Mouse (Mus musculus) kidney, embryonic 15.5 days (tissue): ENCODE data around the gene Eml4. TPM values are rescaled to one million over a fixed set of nuclear protein-coding genes. Genes with fewer than 3 reads are reported as not detected.

Experiments used
- ATAC-seq: fragments of 200-750 bp; cut with Nextera tagmentation; replicated peaks from 2 replicates; pipeline ENCODE4 v1.8.0; 2017; ENCODE audit warnings: moderate TSS enrichment; ENCODE audit not compliant: low FRiP score
- H3K27ac ChIP-seq: fragments of 300-500 bp; sonication (generic); 2 replicates; pipeline ENCODE4 v1.5.1; 2015; ENCODE audit warnings: mild to moderate bottlenecking, inconsistent platforms
- H3K27me3 ChIP-seq: fragments of 300-500 bp; sonication (generic); 2 replicates; pipeline ENCODE4 v1.6.1; 2015; ENCODE audit warnings: inconsistent platforms
- H3K36me3 ChIP-seq: fragments of 300-500 bp; sonication (generic); 2 replicates; pipeline ENCODE4 v1.6.1; 2015; ENCODE audit warnings: inconsistent platforms
- H3K4me1 ChIP-seq: fragments of 300-500 bp; sonication (generic); 2 replicates; pipeline ENCODE4 v1.6.1; 2015; ENCODE audit warnings: inconsistent platforms
- H3K4me2 ChIP-seq: fragments of 300-500 bp; sonication (generic); 2 replicates; pipeline ENCODE4 v1.6.1; 2015; ENCODE audit warnings: moderate library complexity, mild to moderate bottlenecking, inconsistent platforms
- H3K4me3 ChIP-seq: fragments of 300-500 bp; sonication (generic); replicated peaks from 2 replicates; pipeline ENCODE4 v1.5.1; 2015; ENCODE audit warnings: mild to moderate bottlenecking, inconsistent platforms
- H3K9ac ChIP-seq: fragments of 300-500 bp; sonication (generic); 2 replicates; pipeline ENCODE4 v1.6.1; 2015; ENCODE audit warnings: mild to moderate bottlenecking, inconsistent platforms
- H3K9me3 ChIP-seq: fragments of 300-500 bp; sonication (generic); replicated peaks from 2 replicates; pipeline ENCODE4 v1.6.1; 2016; ENCODE audit warnings: inconsistent platforms
- WGBS: fragments of 180-500 bp; shearing (Covaris S2); methylation state at CpG from one replicate; pipeline ENCODE4 v1.1.7; 2015; ENCODE audit warnings: mixed read lengths; 5-methylcytosine and 5-hydroxymethylcytosine counted together
- polyA plus RNA-seq: library from polyadenylated mRNA; unstranded; fragments of >200 nt; fragmentation: Nextera tagmentation; extraction: Ambion mirVana; gene quantifications from 2 replicates; pipeline ENCODE4 v1.2.1, GENCODE M21; 2015

Eml4 gene
- polyA plus RNA-seq, 1 experiment from 2014 or later: 37.3 TPM

DNA sequence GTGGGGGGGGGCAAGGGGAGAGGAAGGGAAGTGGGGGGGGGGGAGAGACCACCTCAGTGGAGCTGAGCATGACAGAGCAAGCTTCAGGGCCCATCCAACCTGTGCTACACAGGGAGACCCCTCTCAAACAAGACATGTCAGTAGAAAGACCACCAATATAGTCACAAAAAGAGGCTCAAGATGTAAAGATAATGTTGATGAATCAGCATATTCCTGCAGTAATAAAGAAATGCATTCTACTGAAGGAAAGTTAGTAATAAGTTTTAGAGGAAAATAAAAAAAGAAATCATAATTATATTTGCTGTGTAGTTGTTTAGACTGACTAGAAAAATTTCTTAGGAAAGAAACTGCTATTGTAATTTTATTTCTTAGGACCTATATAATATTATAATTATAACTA is 23.4 kb downstream of the Eml4 start:
- Histone ChIP-seq H3K36me3 (no peaks in the 10 kb centered on the region), H3K27me3 (no peaks in the 10 kb centered on the region), H3K4me3 (no peak overlapping the region), H3K4me1 (peaks cover 25% of the 10 kb centered on the region), H3K27ac (no peak overlapping the region), H3K4me2 (no peak overlapping the region), H3K9me3 (no peaks in the 10 kb centered on the region), H3K9ac (no peak overlapping the region)
- ATAC-seq: no peak

DNA sequence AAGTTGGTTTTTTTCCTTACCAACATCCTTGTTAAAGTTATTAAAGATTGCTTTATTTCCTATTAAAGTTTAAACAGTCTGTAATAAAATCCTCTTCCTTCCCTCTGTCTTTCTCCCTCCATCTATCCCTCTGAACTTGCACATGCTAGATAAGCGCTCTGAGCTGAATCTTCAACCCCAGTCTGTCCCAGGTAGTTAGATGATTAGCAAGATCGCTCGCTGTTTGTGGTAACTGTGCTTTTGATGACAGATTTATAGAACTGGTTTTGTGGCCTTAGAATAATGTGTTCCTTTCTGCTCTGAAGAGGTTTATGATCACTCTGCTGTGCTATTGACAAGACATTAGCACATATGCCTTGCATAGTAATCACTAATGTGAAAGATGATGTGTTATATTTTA is 25.1 kb downstream of the Eml4 start:
- no peak for ATAC-seq
- Histone ChIP-seq H3K9me3 (no peaks in the 10 kb centered on the region), H3K4me1 (peaks cover 25% of the 10 kb centered on the region)

DNA sequence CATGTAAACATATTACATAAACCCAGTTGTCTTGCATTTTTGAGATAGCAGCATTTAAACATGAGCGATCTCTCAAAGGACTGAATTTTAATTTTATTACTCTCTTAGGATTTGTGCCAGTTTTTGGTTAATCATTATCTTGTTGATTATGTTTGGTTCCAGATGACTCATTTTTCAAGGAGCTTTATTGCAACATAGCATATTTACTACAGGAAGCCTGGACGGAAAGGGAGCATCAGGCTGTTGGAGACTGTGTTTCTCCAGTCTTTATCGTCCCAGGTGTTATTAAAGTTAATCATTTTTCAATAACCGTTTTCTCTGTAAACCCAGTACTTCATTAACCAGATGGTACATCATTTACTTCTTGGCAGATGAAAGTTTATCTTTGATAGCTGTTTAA is 26.1 kb downstream of the Eml4 start:
- H3K4me2 ChIP-seq: no peak overlapping the region
- ATAC-seq: no peak
- H3K4me1 ChIP-seq: peaks cover 25% of the 10 kb centered on the region
- no peaks in the 10 kb centered on the region for H3K9me3 ChIP-seq
- H3K9ac ChIP-seq: no peak overlapping the region
- no peak overlapping the region for H3K4me3 ChIP-seq
- no peak overlapping the region for H3K27ac ChIP-seq
- no peaks in the 10 kb centered on the region for H3K27me3 ChIP-seq
- WGBS: 43% methylated on average over 4 of the region's 4 CpGs
- H3K36me3 ChIP-seq: no peaks in the 10 kb centered on the region

More for the DNA sequence above, 25.1 kb downstream of the Eml4 start:
- no peaks in the 10 kb centered on the region for H3K27me3 ChIP-seq
- 57% methylated on average over 3 of the region's 3 CpGs for WGBS
- no peak overlapping the region for H3K4me2 ChIP-seq
- no peak overlapping the region for H3K27ac ChIP-seq
- H3K4me3 ChIP-seq: no peak overlapping the region
- H3K36me3 ChIP-seq: no peaks in the 10 kb centered on the region
- no peak overlapping the region for H3K9ac ChIP-seq

DNA sequence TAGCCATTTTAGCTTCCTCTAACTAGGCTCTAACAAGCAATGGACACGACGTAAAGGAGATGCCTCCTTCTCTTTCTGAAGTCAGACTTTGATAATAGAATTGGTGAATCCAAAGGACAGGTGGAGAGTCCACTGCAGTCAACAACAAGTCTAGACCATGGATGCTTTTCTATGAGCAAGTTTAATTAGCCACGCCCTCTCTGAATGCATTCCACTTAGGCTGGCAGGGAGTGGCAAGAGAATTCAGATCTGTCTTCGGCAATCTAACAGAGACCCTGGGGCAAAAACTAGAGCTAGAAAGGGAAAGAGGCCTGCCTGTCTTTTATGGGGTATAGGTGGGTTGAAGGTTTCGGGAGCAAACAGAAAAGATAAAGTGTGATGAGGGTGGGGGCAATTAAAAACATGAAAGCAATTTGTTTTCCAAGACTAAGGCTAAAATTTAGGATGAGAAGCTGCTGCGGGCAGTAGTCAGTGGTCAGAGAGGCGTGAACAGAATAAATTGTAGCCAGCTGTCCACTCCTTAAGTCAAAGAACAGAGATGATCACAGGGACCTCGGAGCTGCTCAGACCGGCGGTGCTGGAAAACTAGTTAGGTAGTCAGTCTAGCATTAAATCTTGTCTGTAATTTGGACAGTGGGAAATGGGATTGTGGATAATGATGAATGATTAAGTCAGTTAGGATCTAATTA is 27.2 kb downstream of the Eml4 start:
- no peaks in the 10 kb centered on the region for H3K36me3 ChIP-seq
- peak overlapping the region; percentile 25 for H3K4me2 ChIP-seq
- WGBS: 35% methylated on average over 10 of the region's 10 CpGs
- peaks cover 26% of the 10 kb centered on the region for H3K4me1 ChIP-seq
- peak; percentile 83 for ATAC-seq
- no peak overlapping the region for H3K4me3 ChIP-seq
- H3K9ac ChIP-seq: no peak overlapping the region
- H3K9me3 ChIP-seq: no peaks in the 10 kb centered on the region
- H3K27ac ChIP-seq: peak overlapping the region; percentile 67
- H3K27me3 ChIP-seq: no peaks in the 10 kb centered on the region

DNA sequence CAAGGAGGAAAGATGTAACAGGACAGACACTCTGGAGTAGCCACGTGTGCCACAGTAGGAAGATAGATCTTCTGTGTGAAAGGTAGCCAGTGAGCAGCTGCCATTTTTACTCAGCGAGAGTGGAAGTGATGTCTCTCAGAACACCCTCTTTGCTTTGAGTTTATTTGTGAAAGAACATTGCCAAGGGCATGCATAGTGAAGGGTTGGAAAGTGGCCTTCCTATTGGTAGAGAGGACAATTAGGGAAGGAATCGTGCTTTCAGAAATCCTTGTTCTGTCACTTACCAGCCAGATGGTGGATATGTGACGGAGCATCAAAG is 27.7 kb downstream of the Eml4 start:
- Histone ChIP-seq H3K4me1 (peaks cover 27% of the 10 kb centered on the region), H3K36me3 (no peaks in the 10 kb centered on the region), H3K27ac (0 out of 2 replicates have a peak overlapping the region, but pooled peaks have one; percentile 67), H3K4me3 (no peak overlapping the region), H3K4me2 (peak overlapping the region; percentile 25), H3K9me3 (no peaks in the 10 kb centered on the region), H3K27me3 (no peaks in the 10 kb centered on the region), H3K9ac (no peak overlapping the region)
- ATAC-seq: no peak
- WGBS: 44% methylated on average over 4 of the region's 4 CpGs

DNA sequence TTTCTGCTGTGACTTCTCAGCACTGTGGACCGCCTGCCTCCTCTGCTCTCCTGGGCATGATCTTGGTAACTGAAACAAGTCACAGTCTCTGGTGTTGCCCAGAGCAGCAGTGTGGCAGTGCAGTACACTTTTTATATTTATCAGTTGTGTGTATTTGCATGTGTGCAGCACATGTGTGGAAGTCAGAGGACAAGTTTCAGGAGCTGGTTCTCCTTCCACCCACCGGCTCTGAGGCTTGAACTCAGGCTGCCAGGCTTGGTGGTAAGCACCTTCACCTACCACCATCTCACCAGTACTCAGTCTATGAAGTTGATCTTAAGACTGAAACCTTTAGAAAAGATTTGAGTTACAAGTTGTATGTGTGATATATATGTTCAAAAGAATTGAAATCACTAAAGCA is 28.6 kb downstream of the Eml4 start:
- WGBS: 89% methylated on average over 2 of the region's 2 CpGs
- H3K27ac ChIP-seq: no peak overlapping the region

DNA sequence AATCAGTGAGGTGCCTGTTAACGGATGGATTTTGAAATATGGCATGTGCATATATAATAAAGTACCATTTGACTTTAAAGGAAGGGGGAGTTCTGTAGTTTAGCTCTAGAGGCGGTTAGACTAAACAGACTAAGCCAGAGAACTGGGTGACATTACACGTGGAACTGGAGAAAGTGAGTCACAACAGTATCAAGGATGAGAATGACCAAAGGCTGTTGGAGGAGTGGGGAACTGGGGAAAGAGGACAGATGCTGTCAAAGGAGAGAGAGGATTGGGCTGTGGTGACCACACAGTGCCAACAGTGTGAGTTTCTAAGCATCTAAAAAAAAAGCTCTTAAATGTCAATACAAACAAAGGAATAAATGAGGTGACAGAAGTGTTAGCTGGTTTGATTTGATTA is 29.1 kb downstream of the Eml4 start:
- no peaks in the 10 kb centered on the region for H3K9me3 ChIP-seq
- no peak overlapping the region for H3K4me2 ChIP-seq
- H3K9ac ChIP-seq: no peak overlapping the region
- peaks cover 27% of the 10 kb centered on the region for H3K4me1 ChIP-seq
- no peaks in the 10 kb centered on the region for H3K27me3 ChIP-seq
- H3K27ac ChIP-seq: no peak overlapping the region
- no peak for ATAC-seq
- no peaks in the 10 kb centered on the region for H3K36me3 ChIP-seq
- H3K4me3 ChIP-seq: no peak overlapping the region
- 83% methylated on average over 3 of the region's 3 CpGs for WGBS

More for the DNA sequence above, 28.6 kb downstream of the Eml4 start:
- H3K4me2 ChIP-seq: no peak overlapping the region
- H3K4me1 ChIP-seq: peaks cover 27% of the 10 kb centered on the region
- no peaks in the 10 kb centered on the region for H3K27me3 ChIP-seq
- H3K36me3 ChIP-seq: no peaks in the 10 kb centered on the region
- H3K9ac ChIP-seq: no peak overlapping the region
- no peak overlapping the region for H3K4me3 ChIP-seq
- no peak for ATAC-seq
- H3K9me3 ChIP-seq: no peaks in the 10 kb centered on the region

DNA sequence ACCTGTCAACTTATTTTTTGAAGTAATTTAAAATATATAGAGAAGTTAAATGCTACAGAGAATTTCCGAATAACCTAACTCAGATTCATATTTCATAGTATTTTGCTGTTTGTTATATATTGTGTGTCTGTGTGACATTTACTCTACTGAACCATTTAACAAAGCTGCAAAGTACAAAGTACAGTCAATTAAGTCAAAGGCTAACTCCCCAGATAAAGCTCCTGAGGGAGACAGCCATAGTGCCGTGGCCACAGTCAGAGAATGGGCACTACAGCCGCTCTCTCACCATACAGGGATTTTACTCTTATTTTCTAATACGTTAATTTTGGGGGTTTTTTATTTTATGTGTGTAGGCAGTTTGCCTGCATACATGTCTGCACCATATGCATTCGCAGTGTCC is 32.0 kb downstream of the Eml4 start:
- no peaks in the 10 kb centered on the region for H3K36me3 ChIP-seq
- 92% methylated on average over 5 of the region's 5 CpGs for WGBS
- H3K4me1 ChIP-seq: peaks cover 14% of the 10 kb centered on the region
- no peak overlapping the region for H3K9ac ChIP-seq
- no peaks in the 10 kb centered on the region for H3K9me3 ChIP-seq
- no peaks in the 10 kb centered on the region for H3K27me3 ChIP-seq
- no peak overlapping the region for H3K4me3 ChIP-seq
- no peak overlapping the region for H3K27ac ChIP-seq
- no peak overlapping the region for H3K4me2 ChIP-seq
- ATAC-seq: no peak

DNA sequence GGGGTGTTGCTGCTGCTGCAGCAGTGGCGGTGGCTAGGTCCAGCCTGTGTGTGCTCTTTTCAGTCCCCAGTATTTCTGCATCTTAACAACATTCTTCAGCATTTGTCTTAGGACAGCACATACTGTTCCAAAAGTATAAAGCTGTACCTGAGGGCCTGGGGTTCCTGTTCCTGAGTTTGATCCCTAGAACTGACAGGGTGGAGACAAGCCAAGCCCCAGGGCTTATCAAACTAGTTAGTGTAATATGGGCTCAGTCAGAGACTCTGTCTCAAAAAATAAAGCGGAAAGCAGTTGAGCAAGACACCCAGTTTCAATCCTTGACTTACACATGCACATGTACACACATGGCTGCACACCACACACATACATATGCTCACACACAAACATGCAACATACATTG is 34.2 kb downstream of the Eml4 start:
- no peak for ATAC-seq
- Histone ChIP-seq H3K4me2 (no peak overlapping the region), H3K36me3 (no peaks in the 10 kb centered on the region), H3K9me3 (no peaks in the 10 kb centered on the region), H3K27ac (no peak overlapping the region), H3K4me1 (0 out of 2 replicates have a peak, but pooled peaks cover 2% of the 10 kb centered on the region), H3K27me3 (no peaks in the 10 kb centered on the region), H3K4me3 (no peak overlapping the region), H3K9ac (no peak overlapping the region)
- WGBS: 95% methylated on average over 2 of the region's 2 CpGs

DNA sequence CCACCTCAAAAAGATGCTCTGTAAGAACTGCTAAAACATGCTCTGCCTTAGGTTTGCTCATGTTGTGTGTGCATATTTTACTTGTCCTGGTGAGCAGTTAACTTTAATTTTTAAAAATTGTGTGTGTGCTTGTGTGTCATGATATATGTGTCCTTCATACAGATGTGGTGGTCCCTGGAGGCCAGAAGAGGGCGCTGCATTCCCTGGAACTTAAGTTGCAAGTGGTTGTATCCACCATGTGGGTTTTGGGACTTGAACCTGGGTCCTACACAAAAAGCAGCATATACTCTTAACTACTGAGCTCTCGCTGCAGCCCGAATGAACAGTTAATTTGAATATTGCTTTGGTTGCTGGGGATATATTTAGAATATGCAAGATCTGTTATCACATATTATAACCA is 36.4 kb downstream of the Eml4 start:
- no peak for ATAC-seq
- 81% methylated on average over 3 of the region's 3 CpGs for WGBS

DNA sequence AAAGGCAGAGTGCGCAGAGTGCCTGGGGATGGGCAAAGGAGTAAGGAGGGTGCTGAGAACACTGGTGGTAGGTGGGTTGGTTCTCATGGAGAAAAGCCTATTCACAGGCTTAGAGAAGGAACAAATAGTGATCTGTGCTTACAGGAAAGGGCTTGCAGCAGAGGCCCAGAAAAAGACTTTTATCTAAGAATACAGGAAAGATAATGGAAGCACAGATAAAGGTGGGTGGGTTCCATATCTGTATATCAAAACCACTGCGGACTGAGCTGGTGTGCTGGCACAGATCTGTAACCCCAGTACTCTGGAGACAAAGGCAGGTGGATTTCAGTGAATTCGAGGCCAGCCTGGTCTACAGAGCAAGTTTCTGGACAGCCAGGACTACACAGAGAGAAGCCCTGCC is 43.3 kb downstream of the Eml4 start:
- Histone ChIP-seq H3K36me3 (no peaks in the 10 kb centered on the region), H3K27ac (no peak overlapping the region), H3K9me3 (no peaks in the 10 kb centered on the region), H3K9ac (no peak overlapping the region), H3K27me3 (no peaks in the 10 kb centered on the region), H3K4me2 (no peak overlapping the region), H3K4me1 (peaks cover 5% of the 10 kb centered on the region), H3K4me3 (no peak overlapping the region)
- WGBS: 87% methylated on average over 3 of the region's 3 CpGs
- no peak for ATAC-seq

More for the DNA sequence above, 36.4 kb downstream of the Eml4 start:
- H3K4me1 ChIP-seq: 0 out of 2 replicates have a peak, but pooled peaks cover 2% of the 10 kb centered on the region
- H3K4me2 ChIP-seq: no peak overlapping the region
- no peak overlapping the region for H3K9ac ChIP-seq
- no peaks in the 10 kb centered on the region for H3K27me3 ChIP-seq
- H3K4me3 ChIP-seq: no peak overlapping the region
- no peaks in the 10 kb centered on the region for H3K9me3 ChIP-seq
- no peaks in the 10 kb centered on the region for H3K36me3 ChIP-seq
- H3K27ac ChIP-seq: no peak overlapping the region

DNA sequence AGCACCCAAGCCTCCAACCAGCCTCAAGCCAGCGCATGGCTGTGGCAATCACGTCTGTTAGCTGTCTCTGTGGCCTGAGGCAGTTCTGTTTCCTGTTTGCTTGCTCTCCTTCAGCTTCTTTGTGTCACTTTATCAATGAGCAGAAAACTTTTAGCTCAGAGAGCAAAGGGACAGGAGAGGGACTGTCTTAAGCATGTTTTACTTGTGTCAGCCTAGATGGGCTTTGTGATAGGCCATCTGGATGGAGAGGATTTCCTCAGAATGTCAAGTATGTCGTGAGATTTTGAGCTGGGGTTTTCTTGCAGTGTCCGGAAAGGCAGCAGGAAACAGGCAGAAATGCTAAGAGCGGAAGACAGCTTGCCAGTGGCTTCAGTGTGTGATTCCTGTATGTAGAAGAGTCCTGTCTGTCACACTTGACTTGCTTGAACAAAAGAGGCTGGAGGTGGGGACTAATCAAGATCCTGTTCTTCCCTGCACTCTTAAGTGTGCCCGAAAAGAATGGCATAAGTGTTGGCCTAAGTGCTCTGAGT is 46.9 kb downstream of the Eml4 start:
- no peak overlapping the region for H3K9ac ChIP-seq
- 53% methylated on average over 6 of the region's 6 CpGs for WGBS
- no peak overlapping the region for H3K4me2 ChIP-seq
- no peaks in the 10 kb centered on the region for H3K9me3 ChIP-seq
- H3K36me3 ChIP-seq: no peaks in the 10 kb centered on the region
- ATAC-seq: 0 out of 2 replicates have a peak, but pooled peaks have one; percentile 29
- peak overlapping the region; percentile 81 for H3K27ac ChIP-seq
- no peak overlapping the region for H3K4me3 ChIP-seq
- no peaks in the 10 kb centered on the region for H3K27me3 ChIP-seq
- H3K4me1 ChIP-seq: peaks cover 5% of the 10 kb centered on the region

DNA sequence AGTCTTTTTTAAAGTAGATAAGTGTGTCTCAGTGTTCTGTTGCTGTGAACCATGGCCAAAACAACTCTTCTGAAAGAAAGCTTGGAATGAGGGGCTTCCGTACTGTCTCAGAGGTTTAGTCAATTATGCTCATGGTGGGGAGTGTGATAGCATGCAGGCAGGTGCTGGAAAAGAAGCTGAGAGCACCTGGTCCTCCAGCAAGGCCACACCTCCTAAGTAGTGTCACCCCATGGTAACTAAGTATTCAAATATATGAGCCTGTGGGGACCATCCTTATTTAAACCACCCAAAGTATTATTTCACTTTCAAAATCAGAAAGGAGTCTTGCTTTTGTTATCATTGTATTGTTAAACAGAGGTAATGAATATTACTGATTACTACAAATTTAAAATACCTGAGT is 48.0 kb downstream of the Eml4 start:
- H3K4me2 ChIP-seq: no peak overlapping the region
- H3K27me3 ChIP-seq: no peaks in the 10 kb centered on the region
- WGBS: 97% methylated on average over 1 of the region's 1 CpGs
- no peak overlapping the region for H3K9ac ChIP-seq
- ATAC-seq: no peak
- no peaks in the 10 kb centered on the region for H3K9me3 ChIP-seq
- peaks cover 8% of the 10 kb centered on the region for H3K36me3 ChIP-seq
- no peak overlapping the region for H3K27ac ChIP-seq
- no peak overlapping the region for H3K4me3 ChIP-seq
- H3K4me1 ChIP-seq: peaks cover 5% of the 10 kb centered on the region
